Mouse (Mus musculus): ENCODE results near the gene Olfr118.

DNA sequence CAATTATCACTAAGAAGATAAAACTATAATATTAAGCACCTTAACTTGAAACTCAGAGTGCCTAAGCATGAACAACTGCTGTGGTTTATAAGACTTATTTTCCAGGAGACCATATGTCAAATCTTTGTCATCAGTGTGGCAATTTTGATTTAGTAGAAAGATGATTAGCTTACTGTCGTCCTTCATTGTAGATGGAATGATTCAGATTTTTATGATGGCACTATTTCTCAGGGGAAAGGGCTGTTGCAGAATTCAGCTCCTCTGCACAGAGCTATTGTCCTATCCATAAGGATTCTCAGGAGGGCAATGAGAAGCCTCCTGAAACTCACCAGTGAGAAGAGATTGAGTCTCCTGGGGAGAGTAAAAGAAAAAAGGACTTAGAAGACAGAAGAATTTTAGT, 54.7 kb downstream of the Olfr118 start, which contains the start of gene Olfr120:
- no peak for TF ChIP-seq CTCF (IDR thresholded peaks at IDR 0.05; ENCODE audit: extremely low read depth, insufficient read length, insufficient replicate concordance, low read depth, low read length)
- TF ChIP-seq POLR2A (IDR thresholded peaks at IDR 0.05; ENCODE audit: low read depth, low read length): no peak
